Mouse (Mus musculus): ENCODE data around the gene Fasn.

DNA sequence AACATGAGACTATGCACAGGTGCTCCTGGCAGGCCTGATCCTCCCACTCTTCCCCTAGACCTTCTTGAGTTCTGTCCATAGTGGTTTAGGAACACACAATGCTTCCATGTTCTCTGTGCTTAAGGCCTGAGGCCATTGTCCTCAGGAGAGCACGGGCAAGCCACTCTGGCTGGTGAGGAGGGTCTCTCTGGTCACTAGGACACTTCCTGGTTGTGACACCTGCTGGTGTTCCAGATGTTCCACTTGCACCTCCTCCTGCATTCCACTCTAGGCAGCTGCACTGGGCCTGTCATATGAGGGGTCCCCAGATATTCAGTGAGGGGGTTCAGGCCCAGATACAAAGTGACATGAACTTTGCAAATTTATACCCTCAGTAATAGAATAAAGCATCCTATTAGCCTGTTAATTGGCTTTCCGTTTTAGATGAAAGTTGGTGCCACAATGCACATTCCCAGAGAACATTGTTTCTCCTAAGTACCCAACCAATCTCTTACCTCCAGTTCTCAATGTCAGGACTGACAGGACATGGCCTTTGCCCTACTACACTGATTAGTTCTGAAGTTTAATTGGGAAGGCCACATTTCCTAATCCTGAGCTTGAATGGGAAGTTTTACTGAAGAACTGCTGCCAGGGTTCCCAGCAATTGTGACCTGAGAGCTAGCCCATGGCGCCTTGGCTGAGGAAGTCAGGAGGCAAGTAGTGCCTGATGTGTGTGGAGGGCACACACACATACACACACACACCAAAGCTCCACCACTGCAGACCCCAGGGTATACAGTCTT, 7.5 kb upstream of the Fasn start:
- TF ChIP-seq CTCF (IDR thresholded peaks at IDR 0.05; ENCODE audit: low read depth, low read length) (no peak), POLR2AphosphoS5 (IDR thresholded peaks at IDR 0.05; ENCODE audit: insufficient replicate concordance, low read depth, low read length) (no peak), TAL1 (conservative IDR thresholded peaks at IDR 0.05; ENCODE audit: low read depth, low read length) (no peak), GATA2 (IDR thresholded peaks at IDR 0.05; ENCODE audit: borderline replicate concordance, low read depth, low read length) (no peak), GATA1 (IDR thresholded peaks at IDR 0.05; ENCODE audit: borderline replicate concordance, low read length) (no peak)

Measured in G1E (cell line).